Mouse (Mus musculus) MEL (cell line): ENCODE measurements around the gene Dync1li2. TPM values are rescaled to one million over a fixed set of nuclear protein-coding genes. Genes with fewer than 3 reads are reported as not detected.

Source experiments
- DNase-seq: peaks from one replicate; pipeline ENCODE4 v3.0.0; 2011; ENCODE audit warnings: low read depth, low spot score
- H3K27ac ChIP-seq: 2 replicates; pipeline ENCODE4 v1.5.1; 2012; ENCODE audit warnings: low read depth, mild to moderate bottlenecking, control low read depth, low read length, moderate library complexity; ENCODE audit not compliant: control insufficient read depth
- H3K27me3 ChIP-seq, 2 experiments: fragments of 150-350 bp in 1 of 2; sonication (generic) in 1 of 2; 2 replicates each; pipeline ENCODE4 v1.6.1; 2012; ENCODE audit warnings: low read length in 2 of 2, mild to moderate bottlenecking in 2 of 2, improper control_type of control experiment in 1 of 2, moderate library complexity in 1 of 2; ENCODE audit not compliant: insufficient read depth in 2 of 2, control insufficient read depth in 1 of 2
- H3K36me3 ChIP-seq, 2 experiments: 2 replicates each; pipeline ENCODE4 v1.6.1; 2012 to 2014; ENCODE audit warnings: low read length in 2 of 2, improper control_type of control experiment in 1 of 2, inconsistent platforms in 1 of 2, mild to moderate bottlenecking in 1 of 2; ENCODE audit not compliant: insufficient read depth in 2 of 2, control insufficient read depth in 1 of 2
- H3K4me1 ChIP-seq, 2 experiments: fragments of 150-350 bp in 1 of 2; sonication (generic) in 1 of 2; 2 replicates each; pipeline ENCODE4 v1.6.1; 2012; ENCODE audit warnings: low read length in 2 of 2, improper control_type of control experiment in 1 of 2, mild to moderate bottlenecking in 1 of 2; ENCODE audit not compliant: insufficient read depth in 2 of 2, control insufficient read depth in 1 of 2
- H3K4me3 ChIP-seq, 2 experiments: fragments of 150-350 bp in 1 of 2; sonication (generic) in 1 of 2; 2 replicates each; pipeline ENCODE4 v1.5.1; 2012; ENCODE audit warnings: low read depth in 2 of 2, low read length in 2 of 2, mild to moderate bottlenecking in 2 of 2, moderate library complexity in 2 of 2, control low read depth in 1 of 2, improper control_type of control experiment in 1 of 2; ENCODE audit not compliant: control insufficient read depth in 1 of 2, insufficient read depth in 1 of 2
- H3K79me2 ChIP-seq: 2 replicates; pipeline ENCODE4 v1.6.1; 2012; ENCODE audit warnings: mild to moderate bottlenecking, low read length, moderate library complexity; ENCODE audit not compliant: control insufficient read depth, poor library complexity, insufficient read depth
- H3K9ac ChIP-seq: 2 replicates; pipeline ENCODE4 v1.6.1; 2012; ENCODE audit warnings: low read depth, mild to moderate bottlenecking, control low read depth, low read length, moderate library complexity; ENCODE audit not compliant: control insufficient read depth, poor library complexity, severe bottlenecking
- H3K9me3 ChIP-seq: fragments of 150-350 bp; sonication (generic); replicated peaks from 2 replicates; pipeline ENCODE4 v1.6.1; 2012; ENCODE audit warnings: mild to moderate bottlenecking, low read length, improper control_type of control experiment, moderate library complexity; ENCODE audit not compliant: insufficient read depth
- BHLHE40 ChIP-seq: IDR thresholded peaks from 2 replicates; pipeline ENCODE4 v1.6.1; 2012; ENCODE audit warnings: low read depth, mild to moderate bottlenecking, inconsistent platforms, low read length, improper control_type of control experiment, borderline replicate concordance
- CHD2 ChIP-seq: IDR thresholded peaks from 2 replicates; pipeline ENCODE4 v1.6.1; 2011; ENCODE audit warnings: low read length, improper control_type of control experiment
- GABPA ChIP-seq: IDR thresholded peaks from 2 replicates; pipeline ENCODE4 v1.6.1; 2012; ENCODE audit warnings: low read depth, mild to moderate bottlenecking, inconsistent platforms, low read length, improper control_type of control experiment, moderate library complexity
- GATA1 ChIP-seq: IDR thresholded peaks from 2 replicates; pipeline ENCODE4 v1.6.1; 2011; ENCODE audit warnings: low read depth, low read length, improper control_type of control experiment
- HCFC1 ChIP-seq: IDR thresholded peaks from 2 replicates; pipeline ENCODE4 v1.6.1; 2012; ENCODE audit warnings: low read depth, mild to moderate bottlenecking, inconsistent platforms, low read length, improper control_type of control experiment, moderate library complexity
- JUND ChIP-seq: IDR thresholded peaks from 2 replicates; pipeline ENCODE4 v1.6.1; 2011; ENCODE audit warnings: low read depth, mild to moderate bottlenecking, improper control_type of control experiment, low read length
- MAFK ChIP-seq: IDR thresholded peaks from 2 replicates; pipeline ENCODE4 v1.6.1; 2011; ENCODE audit warnings: low read depth, mild to moderate bottlenecking, low read length, improper control_type of control experiment, borderline replicate concordance
- MAX ChIP-seq: IDR thresholded peaks from 2 replicates; pipeline ENCODE4 v1.6.1; 2011; ENCODE audit warnings: low read length, improper control_type of control experiment
- MAZ ChIP-seq: IDR thresholded peaks from 2 replicates; pipeline ENCODE4 v1.6.1; 2012; ENCODE audit warnings: low read depth, mild to moderate bottlenecking, inconsistent platforms, low read length, improper control_type of control experiment
- MXI1 ChIP-seq: IDR thresholded peaks from 2 replicates; pipeline ENCODE4 v1.6.1; 2011; ENCODE audit warnings: mild to moderate bottlenecking, low read depth, low read length, improper control_type of control experiment
- MYC ChIP-seq: IDR thresholded peaks from 2 replicates; pipeline ENCODE4 v1.6.1; 2011; ENCODE audit warnings: low read depth, mild to moderate bottlenecking, low read length, improper control_type of control experiment, moderate library complexity
- NELFE ChIP-seq: IDR thresholded peaks from 2 replicates; pipeline ENCODE4 v1.6.1; 2011; ENCODE audit warnings: low read depth, low read length, improper control_type of control experiment
- POLR2A ChIP-seq, 2 experiments: IDR thresholded peaks; 2 replicates each; pipeline ENCODE4 v1.6.1; 2011 to 2012; ENCODE audit warnings: low read length in 2 of 2, mild to moderate bottlenecking in 2 of 2, control low read depth in 1 of 2, improper control_type of control experiment in 1 of 2, low read depth in 1 of 2, moderate library complexity in 1 of 2; ENCODE audit not compliant: control insufficient read depth in 1 of 2, insufficient read depth in 1 of 2, poor library complexity in 1 of 2
- RCOR1 ChIP-seq: IDR thresholded peaks from 2 replicates; pipeline ENCODE4 v1.6.1; 2012; ENCODE audit warnings: low read depth, mild to moderate bottlenecking, inconsistent platforms, low read length, improper control_type of control experiment
- SMC3 ChIP-seq: IDR thresholded peaks from 2 replicates; pipeline ENCODE4 v1.6.1; 2011; ENCODE audit warnings: low read depth, low read length, improper control_type of control experiment
- TCF12 ChIP-seq: IDR thresholded peaks from 2 replicates; pipeline ENCODE4 v1.6.1; 2014; ENCODE audit warnings: low read depth, mild to moderate bottlenecking, inconsistent platforms, low read length, improper control_type of control experiment, moderate library complexity
- UBTF ChIP-seq: IDR thresholded peaks from 2 replicates; pipeline ENCODE4 v1.6.1; 2012; ENCODE audit warnings: low read depth, mild to moderate bottlenecking, inconsistent platforms, low read length, improper control_type of control experiment, moderate library complexity, borderline replicate concordance; ENCODE audit not compliant: insufficient read depth
- USF2 ChIP-seq, 2 experiments: IDR thresholded peaks; 2 replicates each; pipeline ENCODE4 v1.6.1; 2011 to 2012; ENCODE audit warnings: improper control_type of control experiment in 2 of 2, low read length in 2 of 2, borderline replicate concordance in 1 of 2, inconsistent platforms in 1 of 2, low read depth in 1 of 2, mild to moderate bottlenecking in 1 of 2; ENCODE audit not compliant: insufficient read depth in 1 of 2
- ZKSCAN1 ChIP-seq: IDR thresholded peaks from 2 replicates; pipeline ENCODE4 v1.6.1; 2012; ENCODE audit warnings: low read depth, mild to moderate bottlenecking, inconsistent platforms, low read length, improper control_type of control experiment, moderate library complexity
- ZNF384 ChIP-seq: IDR thresholded peaks from 2 replicates; pipeline ENCODE4 v1.6.1; 2012; ENCODE audit warnings: low read depth, mild to moderate bottlenecking, inconsistent platforms, low read length, improper control_type of control experiment
- polyA plus RNA-seq, 2 experiments: library from polyadenylated mRNA; stranded (reverse) in 1 of 2; unstranded in 1 of 2; fragments of >175 nt in 1 of 2; fragments of >200 nt in 1 of 2; gene quantifications; 2 replicates each; pipeline versions ENCODE4 v1.2.1 to v1.2.4; 2012; ENCODE audit warnings: low replicate concordance in 2 of 2, low read depth in 1 of 2; ENCODE audit not compliant: insufficient read length in 2 of 2, insufficient read depth in 1 of 2, missing spikeins in 1 of 2
- total RNA-seq: library from RNA; depleted of rRNA; stranded (reverse); fragments of 300-350 nt; gene quantifications from 2 replicates; pipeline ENCODE4 v1.2.3, GENCODE M21; 2012

The Dync1li2 gene
- total and polyA plus RNA-seq, 3 experiments: 22.4 to 23.8 TPM; not detected in 1

- Histone ChIP-seq H3K4me1 (no peaks in the 10 kb centered on the region), H3K36me3 (no peaks in the 10 kb centered on the region), H3K9ac (no peak overlapping the region), H3K79me2 (no peaks in the 10 kb centered on the region), H3K9me3 (no peaks in the 10 kb centered on the region), H3K27me3 (peaks cover 2 to 3% of the 10 kb centered on the region in 2 experiments; a peak in 3 of 4 replicates), H3K4me3 (no peak overlapping the region), H3K27ac (no peak overlapping the region)
- DNase-seq: peak; percentile 14
- TF ChIP-seq SMC3 (no peak), MAZ (no peak), TCF12 (no peak), ZNF384 (no peak), NELFE (no peak), USF2 (IDR thresholded peaks at IDR 0.05; ENCODE audit: borderline replicate concordance in 1 of 2, insufficient read depth in 1 of 2, low read depth in 1 of 2, low read length in 2 of 2) (no peak), UBTF (no peak), HCFC1 (no peak), MXI1 (no peak), CHD2 (no peak), JUND (no peak), BHLHE40 (no peak), MAX (no peak), POLR2A (IDR thresholded peaks at IDR 0.05; ENCODE audit: control insufficient read depth in 1 of 2, insufficient read depth in 1 of 2, low read depth in 1 of 2, low read length in 2 of 2, poor library complexity in 1 of 2) (no peak), GABPA (no peak), GATA1 (no peak), RCOR1 (no peak)
These were observed 24.6 kb upstream of the Dync1li2 start for GRCm38 (mm10) chr8:104467463-104467862.

- no peaks in the 10 kb centered on the region for H3K36me3 ChIP-seq
- no peak overlapping the region for H3K27ac ChIP-seq
- DNase-seq: no peak
- TF ChIP-seq MAFK: no peak
- TF ChIP-seq MAX: no peak
- TF ChIP-seq MYC: no peak
- no peak for TF ChIP-seq ZKSCAN1
- TF ChIP-seq POLR2A (IDR thresholded peaks at IDR 0.05; ENCODE audit: control insufficient read depth in 1 of 2, insufficient read depth in 1 of 2, low read depth in 1 of 2, low read length in 2 of 2, poor library complexity in 1 of 2): no peak
- no peak for TF ChIP-seq HCFC1
- TF ChIP-seq MXI1: no peak
- no peaks in the 10 kb centered on the region for H3K4me1 ChIP-seq
- no peaks in the 10 kb centered on the region for H3K9me3 ChIP-seq
- no peaks in the 10 kb centered on the region for H3K79me2 ChIP-seq
- H3K27me3 ChIP-seq: peaks cover 0 to 7% of the 10 kb centered on the region in 2 experiments; a peak in 3 of 4 replicates
- H3K9ac ChIP-seq: no peak overlapping the region
- no peak overlapping the region for H3K4me3 ChIP-seq
These were observed 9.3 kb upstream of the Dync1li2 start for GRCm38 (mm10) chr8:104452177-104452576.
